Mouse (Mus musculus) thymus, postnatal 36 days (tissue): ENCODE data around the gene 2410015M20Rik.
A peak's percentile ranks its signal among the peaks of the same experiment; 100 is the strongest.
"Not testable (repeated sequence)": the region's sequence is repeated elsewhere in the genome, so short reads cannot be mapped to it uniquely, and the experiment has no call there.

Source experiments
- DNase-seq, 2 experiments: peaks; one replicate each; pipeline ENCODE4 v3.0.0; 2022; ENCODE audit warnings: mixed read lengths in 2 of 2

2410015M20Rik gene

GRCm38 (mm10) chr17:56609452-56610171 is at the start of gene 2410015M20Rik:
TSS of gene 2410015M20Rik (minus strand) at chr17:56609771.
- DNase-seq, result peak; percentile 91 to 94

GRCm38 (mm10) chr17:56656171-56656570 is 46.6 kb upstream of the 2410015M20Rik start:
- DNase-seq, result no peak

- DNase-seq, result no peak
Measured at GRCm38 (mm10) chr17:56655311-56655710, 45.7 kb upstream of the 2410015M20Rik start.

- no peak for DNase-seq
Measured at GRCm38 (mm10) chr17:56654771-56655170, 45.2 kb upstream of the 2410015M20Rik start.

GRCm38 (mm10) chr17:56651801-56652200 is 42.2 kb upstream of the 2410015M20Rik start:
- no peak for DNase-seq

GRCm38 (mm10) chr17:56647546-56647945 is 38.0 kb upstream of the 2410015M20Rik start:
- no peak for DNase-seq

- no peak for DNase-seq
Measured at GRCm38 (mm10) chr17:56643237-56643636, 33.7 kb upstream of the 2410015M20Rik start.

- DNase-seq, result no peak
Measured at GRCm38 (mm10) chr17:56634023-56634422, 24.5 kb upstream of the 2410015M20Rik start.

GRCm38 (mm10) chr17:56631807-56632206 is 22.2 kb upstream of the 2410015M20Rik start:
- no peak for DNase-seq

- DNase-seq, result not testable (repeated sequence)
Measured at GRCm38 (mm10) chr17:56629800-56630781, 20.5 kb upstream of the 2410015M20Rik start.

GRCm38 (mm10) chr17:56627530-56628277 is 18.1 kb upstream of the 2410015M20Rik start, which contains the start of gene Catsperd:
TSS of gene Catsperd (plus strand) at chr17:56628143.
- DNase-seq, result peak in 1 of 2 experiments; percentile 25

- peak; percentile 94 to 95 for DNase-seq
Measured at GRCm38 (mm10) chr17:56626754-56627470, 17.3 kb upstream of the 2410015M20Rik start, which contains the start of gene Lonp1. TSS of gene Lonp1 (minus strand) at chr17:56626887.

- no peak for DNase-seq
Measured at GRCm38 (mm10) chr17:56626260-56626659, 16.7 kb upstream of the 2410015M20Rik start.

- no peak for DNase-seq
Measured at GRCm38 (mm10) chr17:56625495-56625894, 15.9 kb upstream of the 2410015M20Rik start.

- DNase-seq, result no peak
Measured at GRCm38 (mm10) chr17:56617628-56618027, 8.1 kb upstream of the 2410015M20Rik start.

- no peak for DNase-seq
Measured at GRCm38 (mm10) chr17:56616725-56617124, 7.2 kb upstream of the 2410015M20Rik start.

- no peak for DNase-seq
Measured at GRCm38 (mm10) chr17:56615792-56616191, 6.2 kb upstream of the 2410015M20Rik start.

GRCm38 (mm10) chr17:56615136-56615784 is 5.7 kb upstream of the 2410015M20Rik start:
- DNase-seq, result no peak

- no peak for DNase-seq
Measured at GRCm38 (mm10) chr17:56614391-56615135, 5.0 kb upstream of the 2410015M20Rik start.

GRCm38 (mm10) chr17:56613893-56614292 is 4.3 kb upstream of the 2410015M20Rik start:
- DNase-seq, result not testable (repeated sequence)
